Mouse (Mus musculus) hematopoietic stem cell, adult 5-6 weeks (primary cell): ENCODE results near the gene Mob3a. TPM values are rescaled to one million over a fixed set of nuclear protein-coding genes. Genes with fewer than 3 reads are reported as not detected.
A peak's percentile ranks its signal among the peaks of the same experiment; 100 is the strongest.

Experiments
- ATAC-seq, 2 experiments: fragments of 125-278 bp in 1 of 2; replicated peaks in 1 of 2; 2 replicates each; pipeline ENCODE4 v1.8.0; 2016 to 2017; ENCODE audit warnings: inconsistent platforms in 2 of 2, mild to moderate bottlenecking in 2 of 2, moderate number of reproducible peaks in 2 of 2, low read depth in 1 of 2, moderate TSS enrichment in 1 of 2; ENCODE audit not compliant: low FRiP score in 2 of 2, poor library complexity in 2 of 2, severe bottlenecking in 2 of 2, insufficient read depth in 1 of 2, low TSS enrichment in 1 of 2
- total RNA-seq: library from RNA; stranded (forward); fragments of 172-1452, 232-1000 nt; gene quantifications from 2 replicates; pipeline ENCODE4 v1.2.3, GENCODE M21; 2017

Mob3a gene
- 81.1 and 92.3 TPM in 2 replicates for total RNA-seq

DNA sequence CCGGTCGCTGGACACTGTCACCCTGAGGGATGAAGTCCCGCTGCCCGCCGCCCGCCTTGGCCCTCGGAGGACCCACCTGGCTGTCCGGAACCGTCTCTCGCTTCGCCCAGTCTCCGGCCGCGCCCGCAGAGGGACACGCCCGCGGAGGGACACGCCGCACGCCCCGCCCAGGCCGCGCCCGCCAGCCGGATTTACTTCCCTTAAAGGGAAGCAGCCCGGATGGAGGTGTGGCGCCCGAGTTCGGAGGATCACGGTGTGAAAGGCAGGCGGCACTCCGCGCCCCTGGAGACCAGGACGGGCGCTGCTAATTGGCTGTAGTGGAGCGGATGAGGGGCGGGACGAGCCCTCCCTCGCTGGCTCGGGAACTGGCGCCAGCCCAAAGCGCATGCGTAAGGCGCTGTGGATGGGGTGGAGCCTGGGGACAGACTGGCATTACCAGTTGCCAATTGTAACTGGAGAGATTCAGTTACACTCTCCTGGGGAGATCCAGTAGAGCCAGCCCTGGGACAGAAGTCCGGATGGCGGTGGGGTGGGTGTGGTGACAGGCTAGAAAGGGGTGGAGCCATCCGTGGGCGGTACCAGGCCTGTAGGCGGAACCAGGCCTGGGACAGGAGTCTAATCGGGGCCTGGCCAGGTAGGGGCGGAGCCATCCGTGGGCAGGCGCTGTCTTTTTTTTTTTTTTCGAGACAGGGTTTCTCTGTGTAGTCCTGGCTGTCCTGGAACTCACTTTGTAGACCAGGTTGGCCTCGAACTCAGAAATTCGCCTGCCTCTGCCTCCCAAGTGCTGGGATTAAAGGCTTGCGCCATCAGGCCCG is at the start of gene Mob3a, which contains the start of gene Izumo4:
Mob3a (minus strand) TSS at position 257 of the 815 bp plus-strand sequence.
Izumo4 (plus strand) TSS at position 464 of the 815 bp plus-strand sequence.
- peak; percentile 81 to 90 for ATAC-seq

- peak; percentile 47 to 63 for ATAC-seq
Measured at GRCm38 (mm10) chr10:80751188-80751832, 49.5 kb upstream of the Mob3a start.

- ATAC-seq = no peak
Measured at GRCm38 (mm10) chr10:80748609-80749008, 46.8 kb upstream of the Mob3a start.

DNA sequence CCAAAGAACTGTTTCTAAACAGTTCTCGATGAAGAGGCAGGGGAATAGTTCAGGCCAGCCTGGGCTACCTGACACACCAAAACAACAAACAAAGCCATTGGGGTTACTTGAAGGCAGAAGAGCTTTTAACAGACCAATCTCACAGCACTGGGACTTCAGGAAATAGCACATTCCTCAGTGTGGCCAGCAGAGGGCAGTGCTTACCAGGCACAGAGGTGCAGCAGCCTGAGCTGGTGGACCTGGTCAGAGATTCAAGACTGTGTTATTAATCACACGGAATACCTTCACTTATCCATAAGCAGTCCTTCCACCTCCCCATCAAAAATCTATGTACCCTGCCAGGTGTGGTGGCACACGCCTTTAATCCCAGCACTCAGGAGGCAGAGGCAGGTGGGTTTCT is 45.6 kb upstream of the Mob3a start:
- ATAC-seq = 0 out of 4 replicates have a peak, but pooled peaks have one; percentile 34 to 40

DNA sequence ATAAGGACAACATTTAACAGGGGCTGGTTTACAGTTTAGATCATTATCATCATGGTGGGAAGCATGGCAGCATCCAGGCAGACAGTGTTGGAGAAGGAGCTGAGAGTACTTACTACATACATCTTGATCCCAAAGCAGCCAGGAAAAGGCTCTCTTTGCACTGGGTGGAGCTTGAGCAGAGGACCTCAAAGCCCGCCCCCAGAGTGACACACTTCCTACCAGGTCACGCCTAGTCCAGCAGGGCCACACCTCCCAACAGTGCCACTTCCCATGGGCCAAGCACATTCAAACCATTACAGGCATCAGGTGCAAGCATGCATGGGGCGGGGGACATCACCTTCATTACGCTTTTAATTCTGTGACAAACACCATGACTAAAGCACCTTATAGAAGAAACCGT is 42.5 kb upstream of the Mob3a start:
- ATAC-seq = peak in 1 of 2 experiments; percentile 36; a peak in 2 of 4 replicates

GRCm38 (mm10) chr10:80742180-80742978 is 40.6 kb upstream of the Mob3a start, which contains the start of gene Ap3d1:
Gene Ap3d1, minus strand, starts transcription at chr10:80742264.
- peak; percentile 99 to 100 for ATAC-seq

DNA sequence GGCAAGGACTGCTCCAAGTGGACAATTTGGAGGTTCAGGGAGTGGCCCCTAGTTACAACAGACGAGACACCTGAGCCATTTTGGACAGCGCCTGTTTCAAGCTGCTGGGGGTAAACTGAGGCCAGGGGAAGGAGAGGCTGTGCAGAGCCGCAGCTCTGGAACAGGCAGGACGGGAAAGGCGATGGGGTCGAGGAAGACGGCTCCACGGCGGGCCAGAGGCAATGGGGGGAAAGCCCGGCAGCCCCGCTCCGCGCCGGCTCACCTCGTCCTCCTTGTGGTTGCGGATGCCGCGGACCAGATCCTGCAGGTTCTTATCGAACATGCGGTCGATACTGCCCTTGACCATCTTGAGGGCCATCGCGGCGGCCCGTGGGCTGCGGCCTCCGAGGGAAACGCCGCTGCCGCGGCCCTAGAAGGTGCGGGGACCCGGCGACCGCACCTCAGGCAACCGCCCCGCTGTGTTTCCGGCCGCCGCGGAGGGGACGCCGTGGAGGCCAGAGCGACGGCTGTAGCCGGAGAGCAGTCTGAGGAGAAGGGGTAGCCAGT is 39.9 kb upstream of the Mob3a start:
- no peak for ATAC-seq

GRCm38 (mm10) chr10:80741146-80741545 is 39.4 kb upstream of the Mob3a start:
- ATAC-seq = no peak

DNA sequence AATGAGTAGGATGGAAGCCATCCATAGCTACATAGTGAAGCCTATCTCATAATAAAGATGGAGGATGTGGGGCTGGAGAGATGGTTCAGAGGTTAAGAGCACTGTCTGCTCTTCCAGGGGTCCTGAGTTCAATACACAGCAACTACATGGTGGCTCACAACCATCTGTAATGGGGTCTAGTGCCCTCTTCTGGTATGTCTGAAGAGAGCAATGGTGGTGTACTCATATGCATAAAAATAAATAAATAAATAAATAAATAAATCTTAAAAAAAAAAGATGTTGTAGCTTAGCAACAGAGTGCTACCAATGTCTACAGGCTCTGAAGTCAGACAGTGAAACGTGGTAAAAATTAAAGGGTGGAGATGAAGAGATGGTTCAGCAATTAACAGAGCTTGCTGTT is 36.9 kb upstream of the Mob3a start:
- ATAC-seq = no peak

GRCm38 (mm10) chr10:80736731-80737130 is 35.0 kb upstream of the Mob3a start:
- ATAC-seq = no peak

DNA sequence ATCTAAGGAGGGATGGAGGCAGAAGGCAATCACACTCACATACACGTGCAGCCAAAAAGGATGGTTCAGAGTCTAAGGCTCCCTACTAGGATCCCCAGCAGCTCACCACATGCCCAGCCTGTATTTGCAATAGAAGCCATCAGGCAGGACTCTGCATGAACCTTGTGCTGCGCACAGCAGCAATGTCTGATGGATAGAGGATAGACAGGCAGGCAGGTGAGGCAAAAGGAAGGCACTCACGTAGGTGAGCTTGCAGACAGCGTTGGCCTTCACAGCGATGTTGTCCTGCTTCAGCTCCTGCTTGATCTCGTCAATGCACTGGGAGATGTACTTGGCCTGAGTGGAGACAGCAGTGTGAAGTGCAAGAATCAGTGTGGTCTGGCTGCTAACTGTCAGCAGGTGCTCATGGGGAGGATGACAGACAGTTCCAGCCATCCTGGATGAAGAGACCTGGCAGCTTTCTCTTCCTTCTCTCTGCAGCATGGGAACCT is 30.9 kb upstream of the Mob3a start:
- no peak for ATAC-seq

DNA sequence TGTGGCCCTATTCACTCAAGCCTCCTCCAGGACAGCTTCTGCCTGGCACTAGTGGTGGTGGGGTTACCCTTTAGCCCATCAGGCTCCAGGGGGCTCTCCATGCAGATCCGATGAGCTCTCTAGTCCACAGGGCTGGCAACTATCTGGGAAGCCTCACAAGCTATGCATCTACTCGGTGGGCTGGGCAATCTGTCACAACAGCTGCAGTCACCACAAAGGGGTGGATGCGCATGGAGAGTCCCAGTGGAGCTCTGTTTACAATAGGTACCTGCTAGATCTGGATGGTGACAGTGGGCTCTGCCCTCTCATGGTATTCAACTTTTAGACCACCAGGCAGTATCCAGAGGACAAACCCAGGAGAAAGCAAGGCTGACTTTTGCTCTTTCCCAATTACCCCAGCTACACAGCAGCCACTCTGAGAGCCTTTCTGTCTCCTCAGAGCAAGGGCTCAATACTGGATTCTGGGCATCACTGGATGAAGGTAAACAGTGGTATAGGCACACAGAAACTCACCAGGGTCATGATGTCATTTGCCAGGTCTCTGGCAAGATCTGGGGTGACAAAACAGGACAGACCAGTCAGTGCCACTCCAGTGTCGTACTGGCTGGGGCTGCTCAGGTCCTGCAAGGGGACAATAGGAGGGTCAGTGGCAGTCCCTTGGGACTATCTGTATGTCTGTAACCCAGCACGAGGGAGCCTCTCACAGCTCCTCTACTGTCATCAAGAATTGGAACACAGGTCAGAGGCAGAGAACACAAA is 25.8 kb upstream of the Mob3a start:
- no peak for ATAC-seq

GRCm38 (mm10) chr10:80717281-80717680 is 15.5 kb upstream of the Mob3a start:
- ATAC-seq = no peak

DNA sequence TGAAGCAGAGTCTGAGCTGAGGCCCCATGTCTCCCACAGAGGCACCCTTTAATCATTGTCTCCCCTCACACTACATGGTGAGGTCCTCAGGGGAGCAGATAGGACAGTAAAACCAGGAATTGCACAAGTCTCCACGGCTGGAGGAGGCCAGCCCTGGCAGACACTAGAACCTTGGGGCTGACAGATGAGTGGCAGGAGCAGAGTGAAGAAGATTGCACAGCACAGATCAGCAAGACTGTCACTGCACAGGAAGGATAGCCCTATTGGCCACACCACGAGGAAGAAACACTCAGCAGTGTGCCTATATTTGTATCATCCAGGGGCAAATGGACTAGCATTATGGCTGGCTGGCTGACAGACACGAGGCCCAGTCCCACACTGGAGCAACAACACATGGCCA is 9.1 kb upstream of the Mob3a start:
- ATAC-seq = no peak

- ATAC-seq = no peak
Measured at GRCm38 (mm10) chr10:80705479-80705878, 3.7 kb upstream of the Mob3a start.

DNA sequence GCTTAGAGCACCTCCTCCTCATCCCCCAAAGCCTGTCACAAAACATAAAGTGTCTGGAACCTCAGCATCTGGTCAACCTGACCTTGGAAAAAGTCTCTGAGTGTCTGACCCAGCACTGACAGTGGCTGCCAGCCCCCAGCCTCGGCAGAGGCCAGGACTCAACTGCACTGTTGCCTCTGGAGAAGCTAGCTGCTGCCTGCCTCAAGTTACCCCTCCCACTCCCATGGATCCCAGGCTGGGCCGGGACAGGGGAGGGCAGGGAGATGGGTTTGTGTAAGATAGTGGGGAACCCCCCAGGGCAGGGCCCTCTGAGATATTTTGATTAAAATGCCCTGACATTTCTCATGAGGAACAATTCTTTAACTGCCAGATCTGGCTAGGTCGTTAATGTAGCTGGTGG is 3.3 kb upstream of the Mob3a start:
- ATAC-seq = no peak

- no peak for ATAC-seq
Measured at GRCm38 (mm10) chr10:80704418-80704817, 2.6 kb upstream of the Mob3a start.
